Mouse (Mus musculus) cortical plate, adult 2 months (tissue): ENCODE measurements at regions not wholly inside any gene's neighbourhood (a gene's known extent, or its start where the extent isn't known, plus 50 kb on each side); places are given as distances from the start of the nearest gene placed in this dataset.

Experiments
- CTCF ChIP-seq: fragments of 200-500 bp; IDR thresholded peaks from 2 replicates; pipeline ENCODE4 v1.5.1; 2011; ENCODE audit warnings: mild to moderate bottlenecking, control low read depth, low read length; ENCODE audit not compliant: insufficient read depth; ENCODE audit errors: extremely low read depth
- POLR2A ChIP-seq: fragments of 200-500 bp; IDR thresholded peaks from 2 replicates; pipeline ENCODE4 v1.6.1; 2011; ENCODE audit warnings: mild to moderate bottlenecking, low read length, control low read depth; ENCODE audit not compliant: insufficient read depth; ENCODE audit errors: extremely low read depth

- TF ChIP-seq POLR2A (no peak), CTCF (no peak)
These were observed 102.2 kb downstream of the Erv3 start for GRCm38 (mm10) chr2:131757183-131757903.
